Mouse (Mus musculus): ENCODE results near the gene Crkl. TPM values are rescaled to one million over a fixed set of nuclear protein-coding genes. Genes with fewer than 3 reads are reported as not detected.

Gene Crkl
- 10 to 100 TPM; 34.3 to 38.5 TPM for total RNA-seq (2021)

DNA sequence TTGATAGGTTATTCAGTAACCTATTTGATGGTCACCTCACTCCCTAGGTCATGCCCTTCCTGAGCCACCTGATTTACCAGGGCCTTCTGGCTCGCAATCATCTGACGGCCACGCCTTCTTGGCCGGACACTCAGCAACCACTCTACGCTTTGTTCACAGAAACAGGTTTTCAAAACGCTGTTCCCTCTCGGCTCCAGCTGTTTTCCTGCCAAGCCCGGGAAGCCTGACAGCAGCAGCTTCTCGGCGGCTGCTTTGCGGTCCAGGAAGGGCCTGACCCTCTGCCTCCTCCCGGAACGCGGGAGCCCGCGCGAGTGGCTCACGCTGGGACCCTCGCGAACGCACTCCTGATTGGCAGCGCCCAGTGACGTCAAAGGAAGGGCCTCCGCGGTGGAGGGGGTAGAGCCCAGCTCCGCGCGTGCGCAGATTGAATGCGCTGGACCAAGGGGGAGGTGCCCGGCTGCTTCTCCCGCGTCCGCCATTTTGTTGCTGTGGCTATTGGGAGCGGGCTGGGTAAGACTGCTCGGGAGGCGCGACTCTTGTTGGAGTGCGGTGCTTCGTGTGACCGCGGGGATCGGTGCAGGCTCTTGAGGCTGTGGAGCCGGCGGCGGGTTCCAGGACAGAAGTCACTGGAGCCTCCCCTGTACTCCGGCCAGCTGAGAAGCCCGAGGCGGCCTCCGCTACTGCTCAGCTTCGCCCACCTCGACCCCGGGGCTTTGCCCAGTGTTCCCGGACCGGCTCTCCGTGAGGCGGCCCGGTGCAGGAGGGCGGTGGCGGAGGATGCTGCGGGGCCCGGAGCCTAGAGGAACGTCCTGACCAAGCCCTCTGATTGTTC is at the start of gene Crkl:
TSS of gene Crkl (plus strand) at position 447 of the 832 bp plus-strand sequence.
- peak; percentile 96 to 97 for DNase-seq (ENCODE audit: extremely low spot score in 1 of 2, low spot score in 1 of 2)

- DNase-seq (ENCODE audit: extremely low spot score in 1 of 2, low spot score in 1 of 2) = peak in 1 of 2 experiments; percentile 34
Measured at GRCm38 (mm10) chr16:17402855-17403254, 48.9 kb upstream of the Crkl start.

DNA sequence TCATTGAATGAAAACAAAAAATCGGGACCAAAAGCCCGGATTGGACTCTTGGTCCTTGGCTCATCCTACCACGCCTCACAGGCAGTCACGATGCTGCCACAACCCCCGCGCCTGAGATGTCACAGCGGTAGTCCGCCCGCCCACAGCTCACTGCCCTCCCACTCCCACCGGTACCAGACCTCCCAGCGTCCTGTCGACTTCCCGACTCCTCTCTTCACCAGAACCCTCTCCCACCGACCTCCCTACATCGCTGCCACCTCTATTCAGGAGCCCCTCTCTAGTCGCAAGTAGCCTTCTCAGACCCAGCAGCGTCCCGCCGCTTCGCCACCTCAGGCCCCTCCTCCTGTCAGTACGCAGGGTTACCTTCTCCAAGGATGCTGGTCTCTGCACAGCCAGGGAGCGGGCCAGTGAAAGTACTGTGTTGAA is 46.5 kb upstream of the Crkl start:
- DNase-seq (ENCODE audit: extremely low spot score in 1 of 2, low spot score in 1 of 2) = peak; percentile 66 to 75

DNA sequence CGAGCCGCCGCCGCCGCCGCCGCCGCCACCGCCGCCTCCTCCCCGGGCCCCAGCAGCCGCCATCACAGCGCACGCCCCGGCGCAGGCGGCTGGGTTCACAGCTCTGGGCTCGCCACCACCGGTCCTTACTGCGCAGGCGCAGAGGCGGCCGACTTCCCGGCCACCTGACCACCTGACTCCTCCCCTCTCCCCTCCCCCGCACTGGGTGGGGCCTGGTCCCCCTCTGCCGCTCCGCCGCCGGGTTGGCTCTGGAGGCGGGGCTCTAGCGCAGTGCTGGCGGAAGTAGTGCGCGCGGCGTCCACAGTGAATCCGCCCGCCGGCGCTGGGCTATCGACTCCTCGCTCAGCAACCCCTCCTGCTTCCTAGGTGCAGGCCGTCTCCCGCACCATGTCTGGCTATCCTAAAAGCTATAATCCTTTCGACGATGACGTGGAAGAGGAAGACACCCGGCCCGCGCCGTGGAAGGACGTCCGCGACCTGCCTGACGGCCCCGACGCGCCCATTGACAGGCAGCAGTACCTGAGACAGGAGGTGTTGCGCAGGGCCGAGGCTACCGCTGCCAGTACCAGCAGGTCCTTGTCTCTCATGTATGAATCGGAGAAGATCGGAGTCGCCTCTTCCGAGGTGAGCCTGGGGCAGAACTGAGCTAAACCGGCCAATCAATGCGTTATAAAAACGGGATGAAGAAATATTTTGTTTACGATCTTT is 45.9 kb upstream of the Crkl start, which contains the start of the genes Snap29 and Pi4ka:
TSS of gene Snap29 (plus strand) at position 251 of the 708 bp plus-strand sequence.
TSS of gene Pi4ka (minus strand) at position 579 of the 708 bp plus-strand sequence.
- peak; percentile 99 for DNase-seq (ENCODE audit: extremely low spot score in 1 of 2, low spot score in 1 of 2)

- no peak for DNase-seq (ENCODE audit: extremely low spot score in 1 of 2, low spot score in 1 of 2)
Measured at GRCm38 (mm10) chr16:17406512-17407231, 45.1 kb upstream of the Crkl start.

GRCm38 (mm10) chr16:17409046-17409445 is 42.7 kb upstream of the Crkl start:
- DNase-seq (ENCODE audit: extremely low spot score in 1 of 2, low spot score in 1 of 2) = no peak

- DNase-seq (ENCODE audit: extremely low spot score in 1 of 2, low spot score in 1 of 2) = no peak
Measured at GRCm38 (mm10) chr16:17410209-17410608, 41.6 kb upstream of the Crkl start.

DNA sequence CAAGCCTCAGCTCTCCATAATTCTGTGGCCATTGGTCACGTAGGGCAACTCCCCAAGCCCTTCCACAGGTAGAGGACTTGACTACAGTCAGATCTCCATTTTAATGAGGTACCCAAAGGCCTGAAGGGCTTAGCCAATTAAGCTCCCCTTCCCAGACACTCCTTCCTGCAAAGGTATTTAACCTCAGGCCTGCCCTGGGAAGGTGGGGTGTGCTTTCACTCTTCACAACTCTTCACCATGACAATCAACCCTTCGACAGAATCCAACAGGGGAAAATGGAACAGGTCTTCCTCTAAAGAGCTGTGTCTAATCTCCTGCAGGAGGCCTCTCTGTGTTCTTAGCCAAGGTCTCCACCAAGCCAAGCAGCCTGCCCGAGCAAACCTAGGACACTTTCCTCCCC is 28.8 kb upstream of the Crkl start:
- no peak for DNase-seq (ENCODE audit: extremely low spot score in 1 of 2, low spot score in 1 of 2)

GRCm38 (mm10) chr16:17432576-17432975 is 19.2 kb upstream of the Crkl start:
- no peak for DNase-seq (ENCODE audit: extremely low spot score in 1 of 2, low spot score in 1 of 2)

DNA sequence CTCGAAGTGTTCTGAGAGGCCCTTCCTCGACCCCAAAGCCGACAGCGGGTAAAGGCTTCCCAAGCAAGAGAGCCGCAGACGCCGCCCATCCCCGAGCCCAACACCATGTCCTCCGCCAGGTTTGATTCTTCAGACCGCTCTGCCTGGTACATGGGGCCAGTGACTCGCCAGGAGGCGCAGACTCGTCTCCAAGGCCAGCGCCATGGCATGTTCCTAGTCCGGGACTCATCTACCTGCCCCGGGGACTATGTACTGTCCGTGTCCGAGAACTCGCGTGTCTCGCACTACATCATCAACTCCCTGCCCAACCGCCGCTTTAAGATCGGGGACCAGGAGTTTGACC is 557 bp downstream of the Crkl start:
- peak in 1 of 2 experiments; percentile 32 for DNase-seq (ENCODE audit: extremely low spot score in 1 of 2, low spot score in 1 of 2)

GRCm38 (mm10) chr16:17456901-17457300 is 5.1 kb downstream of the Crkl start:
- DNase-seq (ENCODE audit: extremely low spot score in 1 of 2, low spot score in 1 of 2) = no peak

DNA sequence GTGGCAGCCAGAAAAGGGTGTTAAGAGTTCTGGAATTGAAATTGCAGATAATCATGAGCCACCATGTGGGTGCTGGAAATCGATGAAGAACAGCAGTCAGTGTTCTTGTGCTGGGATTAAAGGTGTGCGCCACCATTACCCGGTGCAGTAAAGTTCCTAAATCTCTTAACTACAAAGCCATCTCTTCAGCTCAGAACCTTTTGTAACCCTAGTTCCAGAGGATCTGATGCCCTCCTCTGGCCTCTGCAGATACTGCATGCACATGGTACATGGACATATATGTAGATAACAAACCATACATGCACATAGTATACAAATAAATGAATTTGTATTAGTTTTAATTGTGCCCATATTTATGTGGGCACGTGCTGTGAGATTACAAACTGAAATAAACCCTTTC is 8.5 kb downstream of the Crkl start:
- DNase-seq (ENCODE audit: extremely low spot score in 1 of 2, low spot score in 1 of 2) = no peak

GRCm38 (mm10) chr16:17461596-17461995 is 9.8 kb downstream of the Crkl start:
- no peak for DNase-seq (ENCODE audit: extremely low spot score in 1 of 2, low spot score in 1 of 2)

GRCm38 (mm10) chr16:17463184-17463583 is 11.4 kb downstream of the Crkl start:
- DNase-seq (ENCODE audit: extremely low spot score in 1 of 2, low spot score in 1 of 2) = no peak

DNA sequence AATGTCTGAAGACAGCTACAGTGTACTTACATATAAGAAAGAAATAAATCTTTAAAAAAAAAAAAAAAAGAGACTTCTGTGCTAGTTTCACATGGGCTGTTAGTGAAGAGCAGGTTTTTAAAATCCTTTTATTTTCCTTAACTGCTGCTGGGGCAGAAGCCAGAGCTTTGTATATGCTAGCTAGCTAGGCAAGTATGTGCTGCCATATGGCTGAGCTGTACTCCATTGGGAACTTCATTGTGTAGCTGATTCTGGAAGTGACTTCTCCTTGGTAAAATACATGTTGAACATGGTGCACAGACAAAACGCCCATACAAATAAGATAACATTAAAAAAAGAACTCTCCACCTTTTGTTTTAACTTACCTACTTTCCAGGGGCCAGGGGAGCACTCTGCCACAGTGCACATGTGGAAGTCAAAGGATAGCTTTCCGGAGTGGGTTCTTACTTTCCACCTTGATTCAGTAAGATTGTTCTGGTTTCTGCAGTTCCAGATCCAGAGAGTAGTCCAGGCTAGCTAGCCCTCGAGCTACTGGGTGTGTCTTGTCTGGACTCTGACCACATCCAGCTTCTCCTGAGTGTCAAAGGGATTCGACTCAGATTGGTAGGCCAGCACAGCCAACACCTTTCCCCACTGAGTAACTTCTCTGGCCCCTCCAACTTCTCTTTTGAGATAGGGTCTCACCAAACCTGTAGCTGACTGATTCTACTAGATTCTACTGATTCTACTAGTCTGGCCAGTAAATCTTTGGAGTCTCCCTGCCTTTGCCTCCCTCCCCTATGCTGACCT is 15.3 kb downstream of the Crkl start:
- DNase-seq (ENCODE audit: extremely low spot score in 1 of 2, low spot score in 1 of 2) = no peak

DNA sequence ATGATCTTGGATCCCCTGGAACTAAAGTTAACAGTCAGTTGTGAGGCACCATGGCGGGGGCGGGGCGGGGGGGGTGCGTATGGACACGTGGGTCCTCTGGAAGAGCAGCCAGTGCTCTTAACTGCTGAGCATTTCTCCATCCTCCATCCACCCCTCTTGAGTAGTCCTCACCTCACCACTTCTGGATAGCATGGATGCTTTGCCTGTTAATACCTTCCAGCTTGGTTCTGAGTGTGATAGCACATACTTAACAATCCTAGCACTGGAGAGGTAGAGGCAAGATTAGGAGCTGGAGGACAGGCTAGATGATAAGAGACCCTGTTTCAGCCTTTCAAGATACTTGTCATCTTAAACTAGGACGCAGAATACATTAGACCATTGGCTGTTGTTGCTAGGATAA is 20.7 kb downstream of the Crkl start:
- DNase-seq (ENCODE audit: extremely low spot score in 1 of 2, low spot score in 1 of 2) = no peak

- DNase-seq (ENCODE audit: extremely low spot score in 1 of 2, low spot score in 1 of 2) = peak in 1 of 2 experiments; percentile 33
Measured at GRCm38 (mm10) chr16:17474091-17474490, 22.3 kb downstream of the Crkl start.

GRCm38 (mm10) chr16:17474761-17475160 is 23.0 kb downstream of the Crkl start:
- DNase-seq (ENCODE audit: extremely low spot score in 1 of 2, low spot score in 1 of 2) = no peak

DNA sequence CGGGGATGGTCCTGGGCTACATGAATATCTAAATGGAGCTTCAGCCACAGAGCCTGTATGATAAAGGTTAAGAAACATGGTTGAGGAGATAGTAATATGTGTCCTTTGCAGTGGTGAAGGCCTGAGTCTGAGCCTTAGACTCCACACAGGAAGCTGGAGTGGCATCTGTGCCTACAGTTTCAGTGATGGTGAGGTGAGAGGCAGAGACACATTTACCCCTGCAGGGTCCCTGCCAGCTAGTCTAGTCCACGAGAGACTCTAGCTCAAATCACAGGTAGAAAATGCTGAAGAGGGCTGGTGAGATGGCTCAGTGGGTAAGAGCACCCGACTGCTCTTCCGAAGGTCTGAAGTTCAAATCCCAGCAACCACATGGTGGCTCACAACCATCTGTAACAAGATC is 23.5 kb downstream of the Crkl start:
- DNase-seq (ENCODE audit: extremely low spot score in 1 of 2, low spot score in 1 of 2) = no peak

- no peak for DNase-seq (ENCODE audit: extremely low spot score in 1 of 2, low spot score in 1 of 2)
Measured at GRCm38 (mm10) chr16:17478331-17478943, 26.6 kb downstream of the Crkl start.

Measured in layer of hippocampus, postnatal 25 days (tissue).